Mouse (Mus musculus): ENCODE data around the gene Igf1r. TPM values are rescaled to one million over a fixed set of nuclear protein-coding genes. Genes with fewer than 3 reads are reported as not detected.
A peak's percentile ranks its signal among the peaks of the same experiment; 100 is the strongest.
"Not testable (repeated sequence)": the region's sequence is repeated elsewhere in the genome, so short reads cannot be mapped to it uniquely, and the experiment has no call there.

The Igf1r gene
- polyA plus RNA-seq, 1 experiment from 2014 or later = 24.9 TPM

- peaks cover 9% of the 10 kb centered on the region for H3K4me1 ChIP-seq
These were observed 319.2 kb downstream of the Igf1r start for GRCm38 (mm10) chr7:68271816-68272215.

DNA sequence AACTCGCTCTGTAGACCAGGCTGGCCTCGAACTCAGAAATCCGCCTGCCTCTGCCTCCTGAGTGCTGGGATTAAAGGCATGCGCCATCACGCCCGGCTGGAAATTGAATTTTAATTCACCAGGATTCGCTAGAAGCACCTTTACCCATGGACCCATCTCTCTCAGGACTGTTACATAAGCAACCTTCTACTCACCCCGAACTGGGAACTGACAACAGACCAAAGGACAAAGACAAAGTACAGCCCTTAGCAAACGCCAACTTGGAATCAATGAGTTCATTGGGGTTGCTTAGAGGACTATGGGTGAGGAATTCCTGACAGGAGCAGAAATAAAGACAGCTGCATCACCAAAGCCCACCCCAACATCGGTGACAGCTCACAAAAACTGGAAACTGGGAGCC is 320.0 kb downstream of the Igf1r start:
- H3K9me3 ChIP-seq = no peaks in the 10 kb centered on the region
- H3K4me3 ChIP-seq = no peak overlapping the region
- peaks cover 37% of the 10 kb centered on the region for H3K27me3 ChIP-seq (ENCODE audit: insufficient read depth, poor library complexity, severe bottlenecking)
- peaks cover 9% of the 10 kb centered on the region for H3K4me1 ChIP-seq
- no peaks in the 10 kb centered on the region for H3K36me3 ChIP-seq
- no peak for DNase-seq (ENCODE audit: low spot score)
- no peak overlapping the region for H3K27ac ChIP-seq
- WGBS = 86% methylated on average over 10 of the region's 10 CpGs

More at GRCm38 (mm10) chr7:68271816-68272215, 319.2 kb downstream of the Igf1r start:
- Histone ChIP-seq H3K27ac (no peak overlapping the region), H3K36me3 (no peaks in the 10 kb centered on the region), H3K4me3 (no peak overlapping the region), H3K27me3 (ENCODE audit: insufficient read depth, poor library complexity, severe bottlenecking) (peaks cover 30% of the 10 kb centered on the region), H3K9me3 (no peaks in the 10 kb centered on the region)
- DNase-seq (ENCODE audit: low spot score) = no peak
- WGBS = 85% methylated on average over 6 of the region's 6 CpGs

DNA sequence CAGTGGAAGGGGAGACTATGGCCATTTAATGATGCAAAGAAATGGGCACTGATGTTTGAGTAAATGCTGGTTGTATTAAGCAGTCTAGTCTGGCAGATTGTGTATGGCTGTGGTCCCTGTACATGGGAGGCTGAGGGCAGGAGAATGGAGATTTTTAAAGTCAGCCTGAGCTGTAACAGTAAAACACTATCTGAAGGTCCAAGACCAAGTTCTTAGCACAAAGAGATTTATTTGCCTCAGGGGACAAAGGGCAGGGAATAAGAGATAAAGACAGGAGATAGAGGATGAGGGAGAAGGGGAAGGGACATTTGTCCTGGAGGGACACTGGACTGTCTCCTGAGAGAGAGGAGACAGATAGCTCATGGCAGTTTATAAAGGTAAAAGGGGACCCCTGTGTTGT is 320.9 kb downstream of the Igf1r start, which contains the start of gene Fam169b:
TSS of gene Fam169b (plus strand) at position 325 of the 400 bp plus-strand sequence.
- H3K27ac ChIP-seq = no peak within 1 kb of the TSS
- DNase-seq (ENCODE audit: low spot score) = no peak
- no peaks in the 10 kb centered on the region for H3K36me3 ChIP-seq
- H3K27me3 ChIP-seq (ENCODE audit: insufficient read depth, poor library complexity, severe bottlenecking) = peaks cover 45% of the 10 kb centered on the region
- H3K4me1 ChIP-seq = peaks cover 9% of the 10 kb centered on the region
- H3K9me3 ChIP-seq = no peaks in the 10 kb centered on the region
- H3K4me3 ChIP-seq = no peak within 1 kb of the TSS

DNA sequence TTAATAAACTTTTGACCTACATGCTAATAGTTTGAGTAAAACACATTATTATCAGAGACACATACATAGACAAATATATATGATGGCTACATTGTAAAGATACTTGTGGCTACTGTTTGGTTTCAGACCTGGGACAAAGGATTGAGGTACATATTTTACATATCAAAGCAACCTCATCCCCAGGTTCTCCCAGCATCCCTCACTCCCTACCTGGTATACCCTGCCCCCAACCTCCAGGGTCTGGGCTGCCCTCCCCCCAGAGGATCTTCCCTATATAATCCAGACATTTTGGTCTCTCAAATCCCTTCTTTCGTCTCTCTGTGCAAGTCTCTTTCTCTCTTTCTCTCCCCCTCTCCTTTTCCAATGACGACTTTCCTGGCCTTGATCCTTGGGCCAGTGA is 321.6 kb downstream of the Igf1r start:
- Histone ChIP-seq H3K36me3 (no peaks in the 10 kb centered on the region), H3K27ac (no peak overlapping the region), H3K4me1 (peaks cover 9% of the 10 kb centered on the region), H3K4me3 (no peak overlapping the region), H3K9me3 (no peaks in the 10 kb centered on the region), H3K27me3 (ENCODE audit: insufficient read depth, poor library complexity, severe bottlenecking) (peaks cover 52% of the 10 kb centered on the region)
- DNase-seq (ENCODE audit: low spot score) = no peak
- 60% methylated on average over 2 of the region's 2 CpGs for WGBS

- no peak overlapping the region for H3K4me3 ChIP-seq
- WGBS = 66% methylated on average over 9 of the region's 9 CpGs
- DNase-seq (ENCODE audit: low spot score) = no peak
- no peaks in the 10 kb centered on the region for H3K36me3 ChIP-seq
- peaks cover 9% of the 10 kb centered on the region for H3K4me1 ChIP-seq
- H3K27ac ChIP-seq = no peak overlapping the region
- no peaks in the 10 kb centered on the region for H3K9me3 ChIP-seq
- H3K27me3 ChIP-seq (ENCODE audit: insufficient read depth, poor library complexity, severe bottlenecking) = peaks cover 59% of the 10 kb centered on the region
These were observed 322.3 kb downstream of the Igf1r start for GRCm38 (mm10) chr7:68274951-68275350.

DNA sequence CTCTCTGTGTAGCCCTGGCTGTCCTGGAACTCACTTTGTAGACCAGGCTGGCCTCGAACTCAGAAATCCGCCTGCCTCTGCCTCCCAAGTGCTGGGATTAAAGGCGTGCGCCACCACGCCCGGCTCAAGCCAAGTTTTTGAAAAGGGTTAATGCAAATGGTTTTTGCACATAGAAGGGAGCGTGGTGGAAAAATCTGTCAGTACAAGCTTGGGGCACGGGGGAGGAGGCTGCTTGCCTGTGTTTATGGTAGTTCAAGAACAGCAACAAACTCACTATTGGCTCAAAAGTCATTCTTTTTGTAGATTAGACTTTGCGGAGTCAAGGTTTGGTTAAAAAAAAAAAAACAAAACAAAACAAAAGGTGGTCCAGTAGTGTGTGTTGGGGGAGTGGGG is 322.8 kb downstream of the Igf1r start:
- WGBS = 39% methylated on average over 9 of the region's 9 CpGs
- not testable (repeated sequence) for H3K36me3 ChIP-seq; H3K9me3 ChIP-seq; DNase-seq (ENCODE audit: low spot score); H3K4me1 ChIP-seq
- Histone ChIP-seq H3K4me3 (peak overlapping the region; percentile 64), H3K27ac (peak overlapping the region; percentile 78; the same call in 1 of the 2 replicates), H3K27me3 (ENCODE audit: insufficient read depth, poor library complexity, severe bottlenecking) (peaks cover 60% of the 10 kb centered on the region)

DNA sequence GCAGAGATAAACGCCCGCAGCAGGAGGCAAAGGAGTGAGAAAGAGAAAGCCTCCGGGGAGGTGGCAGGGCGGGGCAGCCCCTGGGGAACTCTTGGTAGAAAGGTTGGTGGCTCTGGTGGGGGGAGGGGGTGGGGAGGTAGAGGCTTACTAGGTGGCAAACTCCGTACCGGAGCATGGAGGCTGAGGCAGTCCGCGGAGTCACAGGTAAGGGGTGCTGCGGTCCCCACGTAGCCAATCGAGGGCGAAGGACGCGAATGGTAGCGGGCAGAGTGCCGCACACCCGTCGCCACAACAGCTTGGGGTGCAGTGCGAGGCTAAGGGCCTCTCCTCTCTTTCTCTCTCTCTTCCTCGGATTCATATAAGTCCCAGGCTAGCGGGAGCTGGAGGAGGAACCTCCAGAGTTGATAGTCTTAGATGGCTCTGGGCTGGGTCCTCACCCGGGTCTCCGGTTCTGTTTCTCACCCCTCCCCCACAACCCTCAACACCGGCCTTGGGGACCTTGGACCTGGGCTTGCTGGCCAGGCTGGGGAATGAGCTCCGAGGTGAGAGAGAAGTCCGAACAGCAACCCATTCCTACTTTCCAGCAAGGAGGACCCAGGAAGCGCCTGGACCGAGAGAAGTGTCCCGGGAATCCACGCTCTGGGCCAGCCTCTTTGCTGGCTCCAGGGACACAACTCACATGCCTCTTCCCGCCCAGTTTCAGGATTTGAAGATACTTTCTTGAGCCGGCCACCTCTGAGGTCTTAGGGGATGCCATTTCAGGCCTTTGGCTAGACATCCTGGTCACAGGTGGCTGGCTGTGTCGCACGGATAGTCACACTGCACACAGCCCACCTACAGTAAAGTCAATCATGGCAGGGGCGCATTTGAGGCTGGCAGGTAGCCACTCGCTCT is 323.5 kb downstream of the Igf1r start:
- no peaks in the 10 kb centered on the region for H3K9me3 ChIP-seq
- DNase-seq (ENCODE audit: low spot score) = no peak
- no peaks in the 10 kb centered on the region for H3K36me3 ChIP-seq
- peak overlapping the region; percentile 78 for H3K27ac ChIP-seq
- WGBS = 3% methylated on average over 36 of the region's 36 CpGs
- H3K4me1 ChIP-seq = peaks cover 9% of the 10 kb centered on the region
- H3K4me3 ChIP-seq = peak overlapping the region; percentile 64
- peaks cover 60% of the 10 kb centered on the region for H3K27me3 ChIP-seq (ENCODE audit: insufficient read depth, poor library complexity, severe bottlenecking)

- 35% methylated on average over 11 of the region's 11 CpGs for whole genome bisulfite sequencing
- Histone ChIP-seq H3K9me3 (no peaks in the 10 kb centered on the region), H3K36me3 (no peaks in the 10 kb centered on the region), H3K4me3 (no peak overlapping the region), H3K4me1 (peaks cover 9% of the 10 kb centered on the region), H3K27me3 (ENCODE audit: insufficient read depth, poor library complexity, severe bottlenecking) (peaks cover 60% of the 10 kb centered on the region), H3K27ac (no peak overlapping the region)
- no peak for DNase-seq (ENCODE audit: low spot score)
These were observed 324.6 kb downstream of the Igf1r start for GRCm38 (mm10) chr7:68277054-68277896.

GRCm38 (mm10) chr7:68277897-68278270 is 325.3 kb downstream of the Igf1r start:
- no peak for DNase-seq (ENCODE audit: low spot score)
- H3K9me3 ChIP-seq = no peaks in the 10 kb centered on the region
- no peaks in the 10 kb centered on the region for H3K36me3 ChIP-seq
- peaks cover 60% of the 10 kb centered on the region for H3K27me3 ChIP-seq (ENCODE audit: insufficient read depth, poor library complexity, severe bottlenecking)
- 79% methylated on average over 4 of the region's 4 CpGs for WGBS
- peaks cover 12% of the 10 kb centered on the region for H3K4me1 ChIP-seq
- H3K27ac ChIP-seq = no peak overlapping the region
- H3K4me3 ChIP-seq = no peak overlapping the region

DNA sequence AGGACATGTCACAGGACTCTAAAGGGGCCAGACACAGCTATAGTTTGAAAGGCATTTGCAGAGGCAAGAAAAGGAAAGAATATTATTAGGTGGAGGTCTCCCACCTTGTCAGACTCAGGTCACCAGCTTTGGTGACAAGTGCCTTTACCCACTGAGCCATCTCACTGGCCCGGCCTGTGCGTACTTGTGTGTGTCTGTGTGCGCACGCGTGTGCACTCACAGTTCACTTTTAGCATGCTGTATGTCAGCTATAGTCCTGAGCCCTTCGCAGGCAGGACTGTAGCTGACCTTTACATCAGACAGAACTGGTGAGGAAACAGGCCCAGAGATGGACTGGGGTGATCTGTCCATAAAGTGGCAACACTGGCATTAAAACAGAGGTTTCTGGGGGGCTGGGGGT is 325.8 kb downstream of the Igf1r start:
- Histone ChIP-seq H3K36me3 (no peaks in the 10 kb centered on the region), H3K4me3 (no peak overlapping the region), H3K9me3 (no peaks in the 10 kb centered on the region), H3K27me3 (ENCODE audit: insufficient read depth, poor library complexity, severe bottlenecking) (peaks cover 60% of the 10 kb centered on the region), H3K4me1 (peaks cover 14% of the 10 kb centered on the region), H3K27ac (no peak overlapping the region)
- DNase-seq (ENCODE audit: low spot score) = no peak
- WGBS = 93% methylated on average over 6 of the region's 6 CpGs

GRCm38 (mm10) chr7:68278908-68279307 is 326.3 kb downstream of the Igf1r start:
- H3K9me3 ChIP-seq = no peaks in the 10 kb centered on the region
- peaks cover 14% of the 10 kb centered on the region for H3K4me1 ChIP-seq
- no peaks in the 10 kb centered on the region for H3K36me3 ChIP-seq
- H3K4me3 ChIP-seq = no peak overlapping the region
- no peak overlapping the region for H3K27ac ChIP-seq
- WGBS = 61% methylated on average over 6 of the region's 6 CpGs
- no peak for DNase-seq (ENCODE audit: low spot score)
- peaks cover 56% of the 10 kb centered on the region for H3K27me3 ChIP-seq (ENCODE audit: insufficient read depth, poor library complexity, severe bottlenecking)

DNA sequence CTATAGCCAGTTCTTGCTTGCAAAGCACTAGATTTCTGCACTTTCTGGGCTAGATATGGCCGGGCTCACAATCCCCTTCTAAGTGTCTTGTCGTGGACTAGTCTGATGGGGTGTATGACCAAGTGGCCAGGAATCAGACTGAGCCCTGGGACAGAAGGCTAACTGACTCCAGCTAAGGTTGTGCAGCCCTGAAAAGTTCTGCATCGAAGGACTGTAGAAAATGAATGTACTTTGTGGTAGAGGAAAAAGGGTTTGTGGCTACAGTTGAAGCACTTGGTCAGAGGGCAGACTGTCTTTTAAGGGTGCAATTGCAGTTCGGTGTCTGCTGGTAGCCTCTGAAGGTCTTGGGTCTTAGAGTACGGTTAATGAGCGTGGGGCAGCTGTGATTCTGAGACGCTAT is 326.9 kb downstream of the Igf1r start:
- H3K27ac ChIP-seq = no peak overlapping the region
- H3K9me3 ChIP-seq = no peaks in the 10 kb centered on the region
- DNase-seq (ENCODE audit: low spot score) = no peak
- H3K4me1 ChIP-seq = peaks cover 14% of the 10 kb centered on the region
- no peak overlapping the region for H3K4me3 ChIP-seq
- H3K36me3 ChIP-seq = no peaks in the 10 kb centered on the region
- WGBS = 80% methylated on average over 7 of the region's 7 CpGs
- H3K27me3 ChIP-seq (ENCODE audit: insufficient read depth, poor library complexity, severe bottlenecking) = peaks cover 51% of the 10 kb centered on the region

DNA sequence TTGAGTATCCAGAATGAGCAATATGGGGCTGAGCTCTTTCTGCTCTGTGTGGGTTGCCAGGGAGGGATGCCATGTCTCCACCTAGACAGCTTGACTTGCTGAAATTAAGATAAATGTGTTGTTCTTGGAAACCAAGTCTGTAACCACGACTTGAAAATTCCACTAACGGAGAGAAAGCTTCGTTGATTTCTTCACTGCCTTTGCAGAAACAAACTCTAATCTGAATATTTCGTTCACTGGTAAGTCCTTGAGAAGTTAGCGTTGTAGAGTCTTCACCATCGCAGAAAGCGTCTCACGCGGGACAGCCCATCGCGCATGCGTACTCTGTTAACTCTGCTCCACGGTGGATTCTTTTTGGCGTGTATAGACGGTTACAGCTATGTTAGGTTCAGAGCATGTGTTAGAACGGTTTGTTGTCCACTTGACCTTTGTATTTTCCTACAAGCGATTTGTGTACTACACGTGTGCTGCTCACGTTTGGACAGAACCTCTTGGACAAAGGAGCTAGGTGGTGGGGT is 327.8 kb downstream of the Igf1r start:
- Histone ChIP-seq H3K36me3 (no peaks in the 10 kb centered on the region), H3K4me1 (peaks cover 14% of the 10 kb centered on the region), H3K9me3 (no peaks in the 10 kb centered on the region), H3K27me3 (ENCODE audit: insufficient read depth, poor library complexity, severe bottlenecking) (peaks cover 44% of the 10 kb centered on the region), H3K27ac (no peak overlapping the region), H3K4me3 (no peak overlapping the region)
- DNase-seq (ENCODE audit: low spot score) = no peak
- 83% methylated on average over 19 of the region's 19 CpGs for WGBS
